Mouse (Mus musculus) layer of hippocampus, adult 9-10 months (tissue): ENCODE measurements at regions not wholly inside any gene's neighbourhood (a gene's known extent, or its start where the extent isn't known, plus 50 kb on each side); places are given as distances from the start of the nearest gene placed in this dataset.

Experiments
- DNase-seq: peaks from one replicate; pipeline ENCODE4 v3.0.0; 2022; ENCODE audit warnings: low spot score

- DNase-seq, result no peak
Measured at GRCm38 (mm10) chr1:72108678-72109077, 103.4 kb downstream of the Mreg start.

GRCm38 (mm10) chr1:72107125-72107524, 105.0 kb downstream of the Mreg start:
- DNase-seq, result no peak

GRCm38 (mm10) chr1:72106655-72107054, 105.5 kb downstream of the Mreg start:
- DNase-seq, result no peak

- no peak for DNase-seq
Measured at GRCm38 (mm10) chr1:72105435-72106057, 106.6 kb downstream of the Mreg start.

- DNase-seq, result no peak
Measured at GRCm38 (mm10) chr1:72103962-72104361, 108.1 kb downstream of the Mreg start.

- DNase-seq, result no peak
Measured at GRCm38 (mm10) chr1:72103387-72103786, 108.7 kb downstream of the Mreg start.

GRCm38 (mm10) chr1:72099447-72099846, 112.7 kb downstream of the Mreg start:
- DNase-seq, result no peak

GRCm38 (mm10) chr1:72091344-72091743, 120.8 kb downstream of the Mreg start:
- DNase-seq, result no peak

- DNase-seq, result no peak
Measured at GRCm38 (mm10) chr1:72085661-72086060, 126.4 kb downstream of the Mreg start.

GRCm38 (mm10) chr1:72084219-72084618, 127.9 kb downstream of the Mreg start:
- DNase-seq, result no peak

- no peak for DNase-seq
Measured at GRCm38 (mm10) chr1:72082366-72082765, 129.7 kb downstream of the Mreg start.

GRCm38 (mm10) chr1:72081811-72082210, 130.3 kb downstream of the Mreg start:
- no peak for DNase-seq

GRCm38 (mm10) chr1:72078926-72079550, 133.1 kb downstream of the Mreg start:
- DNase-seq, result peak; percentile 15

- no peak for DNase-seq
Measured at GRCm38 (mm10) chr1:72076341-72076740, 135.8 kb downstream of the Mreg start.

- DNase-seq, result no peak
Measured at GRCm38 (mm10) chr1:72075464-72075863, 136.6 kb downstream of the Mreg start.

GRCm38 (mm10) chr1:72073245-72073644, 138.9 kb downstream of the Mreg start:
- no peak for DNase-seq

GRCm38 (mm10) chr1:72070489-72070888, 141.6 kb downstream of the Mreg start:
- no peak for DNase-seq

GRCm38 (mm10) chr1:72069056-72069455, 143.1 kb downstream of the Mreg start:
- no peak for DNase-seq

GRCm38 (mm10) chr1:72065090-72065489, 147.0 kb downstream of the Mreg start:
- DNase-seq, result no peak

GRCm38 (mm10) chr1:72060393-72060792, 151.7 kb downstream of the Mreg start:
- DNase-seq, result no peak

- no peak for DNase-seq
Measured at GRCm38 (mm10) chr1:72058045-72058703, 153.9 kb downstream of the Mreg start.

- no peak for DNase-seq
Measured at GRCm38 (mm10) chr1:72054541-72054940, 157.6 kb downstream of the Mreg start.

GRCm38 (mm10) chr1:72050858-72051257, 161.2 kb downstream of the Mreg start:
- DNase-seq, result no peak
